Mouse (Mus musculus): Measurements from ENCODE around the gene Pcyt1a. TPM values are rescaled to one million over a fixed set of nuclear protein-coding genes. Genes with fewer than 3 reads are reported as not detected.

The Pcyt1a gene
- polyA plus RNA-seq, 1 experiment from 2014 or later = 41.7 TPM

GRCm38 (mm10) chr16:32520372-32520748 lies 89.6 kb downstream of the Pcyt1a start:
- H3K4me3 ChIP-seq = no peak overlapping the region
- H3K4me1 ChIP-seq = peaks cover 43% of the 10 kb centered on the region
- H3K36me3 ChIP-seq (replicated peaks) = no peaks in the 10 kb centered on the region
- 63% methylated on average over 9 of the region's 9 CpGs for WGBS
- H3K9me3 ChIP-seq = no peaks in the 10 kb centered on the region
- no peak for DNase-seq (ENCODE audit: extremely low spot score, low spot score)
- peak overlapping the region; percentile 69 for H3K27ac ChIP-seq
- no peaks in the 10 kb centered on the region for H3K27me3 ChIP-seq (ENCODE audit: poor library complexity, severe bottlenecking)

DNA sequence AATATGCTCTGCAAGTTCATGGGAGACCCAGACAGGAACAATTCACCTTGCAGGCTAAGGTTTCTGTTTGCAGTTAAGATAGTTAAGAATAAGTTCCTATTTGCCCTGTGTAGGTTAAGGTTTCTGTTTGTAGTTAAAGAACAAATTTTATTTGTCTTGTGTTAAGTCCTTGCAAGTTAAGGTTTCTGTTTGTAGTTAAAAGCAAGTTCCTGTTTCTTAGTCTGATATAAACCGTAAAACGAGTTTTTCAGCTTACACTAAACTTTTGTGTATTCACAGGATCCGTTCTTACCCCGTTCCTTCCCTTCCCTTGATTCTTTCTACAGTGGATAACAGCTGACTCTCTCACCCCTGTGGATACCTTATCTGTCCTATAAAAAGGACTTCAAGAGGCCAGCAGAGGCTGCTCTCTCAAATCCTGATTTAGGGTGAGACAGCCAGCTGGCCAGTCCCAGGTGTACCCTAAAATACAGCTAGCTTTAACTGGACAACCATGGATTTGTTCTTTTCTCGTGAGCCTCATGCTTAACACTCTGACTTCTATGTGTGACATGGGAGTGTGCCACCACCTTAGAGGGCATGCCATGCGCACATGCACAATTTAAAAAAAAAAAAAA lies 92.0 kb downstream of the Pcyt1a start:
- no peaks in the 10 kb centered on the region for H3K9me3 ChIP-seq
- H3K4me3 ChIP-seq = no peak overlapping the region
- WGBS = 90% methylated on average over 6 of the region's 6 CpGs
- H3K27ac ChIP-seq = no peak overlapping the region
- DNase-seq (ENCODE audit: extremely low spot score, low spot score) = no peak
- no peaks in the 10 kb centered on the region for H3K36me3 ChIP-seq (replicated peaks)
- no peaks in the 10 kb centered on the region for H3K27me3 ChIP-seq (ENCODE audit: poor library complexity, severe bottlenecking)
- H3K4me1 ChIP-seq = peaks cover 24% of the 10 kb centered on the region

GRCm38 (mm10) chr16:32523462-32524243 lies 92.9 kb downstream of the Pcyt1a start:
- DNase-seq (ENCODE audit: extremely low spot score, low spot score) = no peak
- H3K27ac ChIP-seq = peak overlapping the region; percentile 46; the same call in 1 of the 2 replicates
- H3K36me3 ChIP-seq (replicated peaks) = no peaks in the 10 kb centered on the region
- WGBS = 82% methylated on average over 8 of the region's 8 CpGs
- H3K27me3 ChIP-seq (ENCODE audit: poor library complexity, severe bottlenecking) = no peaks in the 10 kb centered on the region
- H3K4me3 ChIP-seq = no peak overlapping the region
- H3K4me1 ChIP-seq = peaks cover 24% of the 10 kb centered on the region
- no peaks in the 10 kb centered on the region for H3K9me3 ChIP-seq

DNA sequence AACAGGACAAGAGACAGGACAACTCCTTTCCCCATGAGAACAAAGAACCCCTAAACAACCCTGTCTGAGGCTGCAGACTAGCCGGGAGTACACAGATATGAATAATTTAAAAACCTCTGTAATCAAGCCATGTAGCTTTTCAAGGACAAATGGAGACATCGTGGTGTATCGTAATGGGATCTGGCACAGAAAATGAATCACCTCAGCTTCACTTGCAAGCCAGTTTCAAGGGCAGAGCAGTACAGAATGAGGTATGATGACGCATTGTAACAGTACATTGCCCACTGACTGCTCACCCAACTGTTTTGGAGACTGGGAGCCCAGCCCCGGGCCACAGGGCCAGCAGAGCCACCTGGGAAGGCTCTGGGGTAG lies 93.5 kb downstream of the Pcyt1a start:
- H3K4me3 ChIP-seq = no peak overlapping the region
- H3K27ac ChIP-seq = peak overlapping the region; percentile 46; the same call in 1 of the 2 replicates
- DNase-seq (ENCODE audit: extremely low spot score, low spot score) = no peak
- WGBS = 83% methylated on average over 5 of the region's 5 CpGs
- H3K27me3 ChIP-seq (ENCODE audit: poor library complexity, severe bottlenecking) = no peaks in the 10 kb centered on the region
- no peaks in the 10 kb centered on the region for H3K9me3 ChIP-seq
- peaks cover 24% of the 10 kb centered on the region for H3K4me1 ChIP-seq
- H3K36me3 ChIP-seq (replicated peaks) = no peaks in the 10 kb centered on the region

Other genes starting within 250 kb of the Pcyt1a start
- 8.3 and 9.8 TPM in 2 replicates for gene Fbxo45, start 183.8 kb upstream of the Pcyt1a start, polyA plus RNA-seq (2016; fragmentation: Nextera tagmentation; extraction: Ambion mirVana)
- gene Wdr53, start 183.7 kb upstream of the Pcyt1a start, polyA plus RNA-seq (2016; fragmentation: Nextera tagmentation; extraction: Ambion mirVana) = 18.0 and 19.9 TPM in 2 replicates
- gene Smco1, start 159.5 kb upstream of the Pcyt1a start, polyA plus RNA-seq (2016; fragmentation: Nextera tagmentation; extraction: Ambion mirVana) = 0.10 TPM in 1 of 2 replicates, not detected in the other
- gene Rnf168, start 153.5 kb upstream of the Pcyt1a start, polyA plus RNA-seq (2016; fragmentation: Nextera tagmentation; extraction: Ambion mirVana) = 33.3 and 33.9 TPM in 2 replicates
- 25.0 and 25.3 TPM in 2 replicates for gene Ubxn7, start 98.7 kb upstream of the Pcyt1a start, polyA plus RNA-seq (2016; fragmentation: Nextera tagmentation; extraction: Ambion mirVana)
- not detected in 2 replicates for gene Tm4sf19, start 30.4 kb upstream of the Pcyt1a start, polyA plus RNA-seq (2016; fragmentation: Nextera tagmentation; extraction: Ambion mirVana)
- 39.0 and 39.2 TPM in 2 replicates for gene Tctex1d2, start 11.2 kb upstream of the Pcyt1a start, polyA plus RNA-seq (2016; fragmentation: Nextera tagmentation; extraction: Ambion mirVana)
- 0.28 and 0.37 TPM in 2 replicates for gene Slc51a, start 57.0 kb downstream of the Pcyt1a start, polyA plus RNA-seq (2016; fragmentation: Nextera tagmentation; extraction: Ambion mirVana)
- gene Zdhhc19, start 65.3 kb downstream of the Pcyt1a start, polyA plus RNA-seq (2016; fragmentation: Nextera tagmentation; extraction: Ambion mirVana) = not detected in 2 replicates
- gene Tfrc, start 178.0 kb downstream of the Pcyt1a start, polyA plus RNA-seq (2016; fragmentation: Nextera tagmentation; extraction: Ambion mirVana) = 71.3 and 72.0 TPM in 2 replicates
- 10.1 and 11.0 TPM in 2 replicates for gene Tnk2, start 213.0 kb downstream of the Pcyt1a start, polyA plus RNA-seq (2016; fragmentation: Nextera tagmentation; extraction: Ambion mirVana)